Mouse (Mus musculus) layer of hippocampus, adult 9-10 months (tissue): ENCODE data around the gene Ankrd9.

ENCODE experiments used
- DNase-seq: peaks from one replicate; pipeline ENCODE4 v3.0.0; 2022; ENCODE audit warnings: low spot score

Gene Ankrd9

DNA sequence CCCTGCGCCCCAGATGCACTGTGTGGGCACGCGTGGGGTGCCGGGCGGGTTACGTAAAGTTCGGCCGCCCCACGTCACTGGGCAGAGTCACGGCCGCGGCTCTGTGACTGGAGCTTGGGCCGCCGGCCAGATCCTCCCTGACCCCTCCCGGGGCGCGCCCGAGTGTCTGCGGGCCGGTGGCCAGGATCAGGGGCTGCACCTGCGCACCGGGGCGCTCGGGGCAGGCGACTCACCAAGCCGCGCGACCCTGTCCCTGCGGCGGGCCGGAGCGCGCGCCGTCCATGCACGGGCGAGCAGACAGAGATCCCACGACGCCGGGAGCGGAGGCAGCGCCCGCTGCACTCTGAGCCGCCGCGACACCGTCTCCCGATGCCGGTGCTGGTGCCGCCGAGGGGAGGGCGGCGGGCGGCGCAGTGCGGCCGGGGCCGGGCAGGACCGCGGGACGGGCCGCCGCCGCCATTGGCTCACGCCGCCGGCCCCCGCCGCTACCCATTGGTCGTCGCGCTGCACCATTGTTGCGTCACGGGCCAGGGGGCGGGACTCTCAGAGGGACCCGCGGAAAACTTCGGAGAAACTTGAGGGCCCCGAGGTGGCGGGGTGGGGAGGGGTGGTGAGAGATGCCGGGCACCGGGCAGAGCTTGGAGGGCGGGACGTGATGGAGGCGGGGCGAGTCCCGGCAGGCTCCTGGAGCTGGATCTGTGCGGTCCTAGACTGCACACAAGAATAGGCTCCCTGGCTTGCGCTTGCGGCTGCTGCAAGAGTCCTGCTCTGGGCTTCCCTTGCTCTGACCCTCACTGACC is at the start of gene Ankrd9:
TSS of gene Ankrd9 (minus strand) at position 434 of the 800 bp plus-strand sequence.
- DNase-seq = peak; percentile 71

DNA sequence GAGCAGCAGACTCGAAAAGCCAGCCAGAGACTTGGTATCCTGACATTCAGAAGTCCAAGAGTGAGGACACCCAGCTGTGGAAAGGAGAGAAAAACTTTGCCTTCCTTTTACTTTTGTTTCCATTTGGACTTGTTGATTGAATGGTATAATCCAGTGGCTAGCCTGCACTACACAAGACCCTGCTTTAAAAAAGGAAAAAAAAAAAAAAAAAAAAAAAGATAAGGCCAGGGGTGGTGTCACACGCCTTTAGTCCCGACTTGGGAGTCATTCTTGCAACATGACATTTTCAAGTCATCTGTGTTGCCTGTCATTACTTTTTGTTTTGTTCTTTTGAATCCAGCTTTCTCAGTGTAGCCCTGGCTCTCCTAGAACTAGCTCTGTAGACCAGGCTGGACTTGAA is 42.7 kb upstream of the Ankrd9 start:
- no peak for DNase-seq

- DNase-seq = no peak
These were observed 42.3 kb upstream of the Ankrd9 start for GRCm38 (mm10) chr12:111021138-111021537.

GRCm38 (mm10) chr12:111019086-111019485 is 40.2 kb upstream of the Ankrd9 start:
- no peak for DNase-seq

GRCm38 (mm10) chr12:111018068-111018467 is 39.2 kb upstream of the Ankrd9 start:
- DNase-seq = no peak

- DNase-seq = no peak
These were observed 38.0 kb upstream of the Ankrd9 start for GRCm38 (mm10) chr12:111016807-111017206.

GRCm38 (mm10) chr12:111009615-111010257 is 30.9 kb upstream of the Ankrd9 start:
- DNase-seq = no peak

GRCm38 (mm10) chr12:111008500-111009490 is 30.0 kb upstream of the Ankrd9 start:
- no peak for DNase-seq

- DNase-seq = no peak
These were observed 28.6 kb upstream of the Ankrd9 start for GRCm38 (mm10) chr12:111007134-111008103.

DNA sequence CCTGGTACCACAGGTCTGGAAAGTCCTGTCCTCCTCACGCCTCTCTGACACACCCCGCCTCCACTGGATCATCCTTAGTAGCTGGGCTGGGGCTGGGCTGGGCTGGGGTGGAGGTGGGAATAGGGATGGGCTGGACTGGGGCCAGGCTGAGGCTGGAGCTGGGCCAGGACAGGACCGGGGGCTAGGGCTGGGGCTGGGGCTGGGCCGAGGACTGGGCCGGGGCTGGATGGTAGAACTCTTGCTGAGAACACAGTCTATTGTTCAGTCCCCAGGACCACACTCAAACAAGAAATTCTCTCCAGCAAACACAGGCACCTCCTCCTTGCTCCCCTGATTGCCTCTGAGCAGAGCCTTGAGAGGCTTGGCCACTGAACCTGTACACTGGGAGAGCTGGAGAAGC is 27.5 kb upstream of the Ankrd9 start:
- no peak for DNase-seq

GRCm38 (mm10) chr12:111005803-111006202 is 27.0 kb upstream of the Ankrd9 start:
- DNase-seq = no peak

- DNase-seq = no peak
These were observed 25.3 kb upstream of the Ankrd9 start for GRCm38 (mm10) chr12:111004142-111004541.

- no peak for DNase-seq
These were observed 22.1 kb upstream of the Ankrd9 start for GRCm38 (mm10) chr12:111000956-111001355.

DNA sequence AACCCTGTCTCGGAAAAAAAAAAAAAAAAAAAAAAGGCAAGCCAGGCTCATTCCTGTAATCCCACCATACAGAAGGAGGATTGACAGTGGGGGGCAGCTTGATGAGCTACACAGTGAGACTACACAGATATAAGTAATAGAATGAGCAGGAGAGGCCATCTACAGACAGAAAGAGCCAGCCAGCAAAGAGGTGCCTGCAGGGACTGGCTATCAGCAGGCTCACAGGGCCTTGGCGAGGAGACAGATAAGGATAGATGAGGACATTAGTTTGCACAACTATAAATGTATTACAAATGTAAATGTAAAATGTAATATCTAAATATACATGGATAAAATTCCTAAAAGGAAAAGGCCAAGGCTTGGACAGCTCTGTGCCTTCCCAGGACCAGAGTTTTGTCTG is 21.0 kb upstream of the Ankrd9 start:
- no peak for DNase-seq

GRCm38 (mm10) chr12:110998092-110998491 is 19.3 kb upstream of the Ankrd9 start:
- no peak for DNase-seq

DNA sequence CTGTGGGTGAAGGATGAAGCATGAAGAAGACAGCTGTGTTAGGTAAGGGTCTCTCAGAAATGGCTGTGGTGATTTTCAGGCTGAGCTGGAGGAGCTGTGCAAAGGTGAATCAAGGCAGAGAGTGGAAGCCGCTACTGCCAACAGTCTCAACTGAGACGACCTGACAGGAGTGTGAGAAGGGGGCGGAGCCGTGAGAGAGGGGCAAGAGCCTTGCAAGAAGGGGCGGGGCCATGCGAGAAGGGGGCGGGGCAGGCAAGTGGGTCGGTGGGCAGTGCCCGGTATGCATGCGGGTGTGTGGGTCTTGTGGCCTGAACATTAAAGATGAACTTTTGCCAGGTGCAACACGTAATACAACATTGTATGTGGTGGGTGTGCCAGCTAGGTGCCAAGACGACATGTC is 15.8 kb upstream of the Ankrd9 start:
- no peak for DNase-seq

GRCm38 (mm10) chr12:110993226-110993625 is 14.4 kb upstream of the Ankrd9 start:
- DNase-seq = no peak

DNA sequence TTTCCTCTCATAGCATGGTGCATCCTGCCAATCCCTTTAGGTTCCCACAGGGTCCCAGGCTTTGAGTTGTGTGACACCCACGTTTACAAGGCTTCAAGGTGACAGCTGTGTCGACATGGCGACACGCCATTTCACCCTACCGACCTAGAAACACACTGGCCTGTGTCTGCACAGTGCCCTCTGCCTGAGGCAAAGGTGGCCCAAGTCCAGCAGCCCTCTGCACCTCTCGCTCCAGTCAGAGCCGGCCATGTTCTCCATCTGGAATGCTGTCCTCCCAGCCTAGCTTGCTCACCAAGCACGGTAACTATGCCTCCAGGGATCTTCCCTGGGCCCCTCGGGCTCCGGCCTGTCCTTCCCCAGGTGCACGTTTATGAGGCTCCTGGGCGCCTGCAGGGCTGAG is 13.9 kb upstream of the Ankrd9 start:
- no peak for DNase-seq

- peak; percentile 91 for DNase-seq
These were observed 13.3 kb upstream of the Ankrd9 start for GRCm38 (mm10) chr12:110992128-110992553.

DNA sequence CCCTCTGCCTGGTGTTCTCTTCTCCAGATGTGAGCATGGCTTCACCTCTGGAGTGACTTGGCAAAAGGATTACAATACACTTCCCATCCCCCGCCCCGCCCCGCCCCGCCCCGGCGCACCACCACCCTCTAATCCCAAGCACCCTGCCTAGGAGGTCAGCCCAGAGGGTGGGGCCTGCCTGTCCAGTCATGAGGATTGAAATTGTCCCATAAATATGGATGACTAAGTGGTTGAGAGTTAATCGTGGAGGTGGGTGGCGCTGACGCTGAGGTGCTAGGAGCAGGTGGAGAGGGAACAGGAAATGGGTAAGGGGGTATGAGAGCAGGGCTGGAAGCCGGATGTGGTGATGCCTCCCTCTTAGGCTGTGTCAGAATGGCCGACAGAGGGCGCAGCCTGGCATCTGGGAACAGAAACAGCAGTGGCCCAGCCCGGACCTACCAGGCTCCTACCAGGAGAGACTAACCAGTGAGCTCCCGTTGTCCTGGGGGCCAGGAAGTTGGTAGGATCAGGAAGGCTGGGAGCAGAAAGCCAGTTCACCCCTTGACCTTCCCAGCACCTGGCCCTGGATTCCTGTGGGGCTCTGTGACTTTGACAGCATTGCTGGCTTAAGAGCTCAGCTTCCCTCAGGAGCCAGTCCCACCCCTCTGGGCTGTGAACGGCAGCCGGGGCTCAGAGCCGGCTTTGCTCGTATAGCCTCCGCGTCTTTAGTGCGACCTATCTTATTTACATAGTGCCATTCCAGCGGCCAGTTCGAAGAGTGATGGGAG is 12.7 kb upstream of the Ankrd9 start:
- no peak for DNase-seq
